Mouse (Mus musculus) ES-E14 (cell line): ENCODE results near the gene Gm5447. TPM values are rescaled to one million over a fixed set of nuclear protein-coding genes. Genes with fewer than 3 reads are reported as not detected.

ENCODE experiments used
- DNase-seq: peaks from one replicate; pipeline ENCODE4 v3.0.0-alpha.2; 2013; ENCODE audit warnings: low read depth, low spot score
- H3K27ac ChIP-seq: 2 replicates; pipeline ENCODE4 v1.5.1; 2012; ENCODE audit warnings: low read depth, mild to moderate bottlenecking, low read length, moderate library complexity, mixed read lengths; ENCODE audit not compliant: poor library complexity, insufficient read depth, severe bottlenecking
- H3K36me3 ChIP-seq: 2 replicates; pipeline ENCODE4 v1.6.1; 2012; ENCODE audit warnings: mild to moderate bottlenecking, low read length, moderate library complexity, mixed read lengths; ENCODE audit not compliant: control insufficient read depth, poor library complexity, insufficient read depth, severe bottlenecking
- H3K4me1 ChIP-seq, 2 experiments: fragments of 150-350 bp in 1 of 2; sonication (generic) in 1 of 2; 2 replicates each; pipeline ENCODE4 v1.6.1; 2012; ENCODE audit warnings: low read length in 2 of 2, mild to moderate bottlenecking in 1 of 2, mixed read lengths in 1 of 2; ENCODE audit not compliant: control insufficient read depth in 2 of 2, insufficient read depth in 2 of 2, poor library complexity in 1 of 2
- H3K4me3 ChIP-seq, 2 experiments: fragments of 150-350 bp in 1 of 2; sonication (generic) in 1 of 2; 2 replicates each; pipeline ENCODE4 v1.5.1; 2012; ENCODE audit warnings: low read length in 2 of 2, low read depth in 1 of 2, mild to moderate bottlenecking in 1 of 2, mixed read lengths in 1 of 2; ENCODE audit not compliant: insufficient read depth in 1 of 2, poor library complexity in 1 of 2, severe bottlenecking in 1 of 2
- H3K9ac ChIP-seq: 2 replicates; pipeline ENCODE4 v1.6.1; 2012; ENCODE audit warnings: low read depth, mild to moderate bottlenecking, low read length, mixed read lengths; ENCODE audit not compliant: poor library complexity, insufficient read depth, severe bottlenecking
- H3K9me3 ChIP-seq: fragments of 150-350 bp; sonication (generic); 2 replicates; pipeline ENCODE4 v1.6.1; 2012; ENCODE audit warnings: low read depth, mild to moderate bottlenecking, low read length; ENCODE audit not compliant: control insufficient read depth, insufficient read depth
- CHD2 ChIP-seq: IDR thresholded peaks from 2 replicates; pipeline ENCODE4 v1.6.1; 2014; ENCODE audit warnings: mild to moderate bottlenecking, low read depth, low read length, inconsistent platforms
- HCFC1 ChIP-seq: IDR thresholded peaks from 2 replicates; pipeline ENCODE4 v1.6.1; 2012; ENCODE audit warnings: low read length, inconsistent platforms, borderline replicate concordance; ENCODE audit not compliant: insufficient read depth
- MAFK ChIP-seq: IDR thresholded peaks from 2 replicates; pipeline ENCODE4 v1.6.1; 2014; ENCODE audit warnings: mild to moderate bottlenecking, low read depth, low read length, inconsistent platforms; ENCODE audit not compliant: insufficient read depth
- ZC3H11A ChIP-seq: IDR thresholded peaks from 2 replicates; pipeline ENCODE4 v1.6.1; 2012; ENCODE audit warnings: low read depth, mild to moderate bottlenecking, inconsistent platforms, low read length, borderline replicate concordance
- ZNF384 ChIP-seq: IDR thresholded peaks from 2 replicates; pipeline ENCODE4 v1.6.1; 2012; ENCODE audit warnings: low read depth, low read length, inconsistent platforms
- in situ Hi-C, 2 experiments: fragments of 600-800 bp; cut with MboI; formaldehyde crosslinking; loops; one replicate each; pipeline ENCODE4 v1.15.1; 2025; ENCODE audit warnings: low sequenced_read_pairs in 2 of 2, inconsistent platforms in 1 of 2; ENCODE audit not compliant: unreplicated experiment in 2 of 2
- total RNA-seq: library from RNA; depleted of rRNA; stranded (reverse); fragments of 300-350 nt; gene quantifications from 2 replicates; pipeline ENCODE4 v1.2.3, GENCODE M21; 2012; rRNA removed

The Gm5447 gene
- total RNA-seq, 1 experiment, result not detected

- Histone ChIP-seq H3K27ac (no peak overlapping the region), H3K36me3 (no peaks in the 10 kb centered on the region), H3K9ac (no peak overlapping the region), H3K9me3 (no peaks in the 10 kb centered on the region), H3K4me1 (no peaks in the 10 kb centered on the region), H3K4me3 (no peak overlapping the region)
- DNase-seq, result no peak
- no peak for TF ChIP-seq MAFK
- no peak for TF ChIP-seq HCFC1
- TF ChIP-seq CHD2, result no peak
- TF ChIP-seq ZC3H11A, result no peak
- no peak for TF ChIP-seq ZNF384
- in situ Hi-C loops, result no loop called here
These were observed 31.0 kb downstream of the Gm5447 start for GRCm38 (mm10) chr13:31004995-31005394.

DNA sequence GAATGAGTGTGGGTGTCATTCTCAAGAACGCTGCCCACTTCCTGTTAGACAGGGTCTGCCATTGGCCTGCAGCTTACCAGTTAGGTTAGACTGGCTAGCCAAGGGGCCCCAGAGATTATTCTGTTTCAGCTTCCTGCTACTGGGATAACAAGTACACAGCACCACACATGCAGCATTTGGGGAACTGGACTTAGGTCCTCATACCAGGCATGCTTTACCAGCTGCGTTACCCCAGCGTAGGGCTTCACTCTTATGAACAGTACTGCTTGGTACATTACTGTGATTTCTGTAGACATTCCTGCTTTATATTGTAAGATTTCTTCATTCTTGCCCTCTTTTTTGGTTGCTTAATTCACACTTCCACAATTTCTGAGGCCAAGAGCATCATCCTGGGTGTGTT lies 43.5 kb downstream of the Gm5447 start:
- no peak for DNase-seq
- H3K36me3 ChIP-seq, result no peaks in the 10 kb centered on the region
- in situ Hi-C loops, result no loop called here
- no peaks in the 10 kb centered on the region for H3K4me1 ChIP-seq
- H3K4me3 ChIP-seq, result no peak overlapping the region
- H3K27ac ChIP-seq, result no peak overlapping the region
- TF ChIP-seq MAFK (no peak), ZNF384 (no peak), CHD2 (no peak), ZC3H11A (no peak), HCFC1 (no peak)
- no peak overlapping the region for H3K9ac ChIP-seq
- H3K9me3 ChIP-seq, result no peaks in the 10 kb centered on the region

DNA sequence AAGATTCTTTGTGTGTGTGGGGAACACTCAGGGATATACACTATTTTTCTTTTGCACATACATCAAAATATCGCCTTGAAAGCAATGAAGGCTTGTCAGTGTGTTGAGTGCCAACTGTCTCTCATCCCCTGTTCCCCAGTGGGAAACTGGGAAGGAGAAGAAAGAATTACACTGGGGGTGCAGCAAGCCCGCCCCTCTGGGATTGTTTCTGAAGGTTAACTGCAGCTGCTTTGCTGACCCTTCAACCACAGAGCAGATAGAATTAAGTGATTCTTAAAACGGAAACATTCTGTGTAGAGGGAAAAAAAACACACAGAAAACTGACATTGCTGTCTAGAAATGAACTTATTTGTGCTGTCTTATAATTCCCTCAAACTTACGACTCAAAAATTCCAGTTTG lies 47.5 kb downstream of the Gm5447 start:
- Histone ChIP-seq H3K9ac (no peak overlapping the region), H3K4me1 (no peaks in the 10 kb centered on the region), H3K4me3 (no peak overlapping the region), H3K27ac (no peak overlapping the region), H3K36me3 (no peaks in the 10 kb centered on the region), H3K9me3 (no peaks in the 10 kb centered on the region)
- no peak for TF ChIP-seq ZNF384
- DNase-seq, result no peak
- in situ Hi-C loops, result no loop called here

DNA sequence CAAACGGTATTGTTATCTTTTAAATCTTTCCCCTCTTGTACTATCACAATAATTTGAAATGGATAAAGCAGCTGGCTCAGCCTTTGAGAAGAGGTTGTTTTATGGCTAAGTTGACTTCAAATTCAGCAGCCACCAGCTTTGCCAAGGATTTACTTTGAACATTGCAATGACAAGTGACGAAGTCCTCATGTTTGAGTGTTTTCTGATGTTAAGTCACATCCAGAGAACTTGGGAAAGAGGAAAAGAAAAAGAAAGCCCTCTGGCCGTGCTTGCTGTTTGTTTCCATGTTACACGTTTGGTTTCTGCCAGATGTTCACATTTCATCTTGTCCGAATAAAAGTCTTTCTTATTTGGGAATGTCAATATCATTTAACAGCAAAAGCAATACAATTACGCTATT lies 47.9 kb downstream of the Gm5447 start:
- no peak for DNase-seq
- in situ Hi-C loops, result no loop called here
- no peak for TF ChIP-seq ZNF384
- no peak for TF ChIP-seq ZC3H11A
- no peak for TF ChIP-seq HCFC1
- TF ChIP-seq CHD2, result no peak
- TF ChIP-seq MAFK, result no peak
- Histone ChIP-seq H3K36me3 (no peaks in the 10 kb centered on the region), H3K9ac (no peak overlapping the region), H3K4me1 (no peaks in the 10 kb centered on the region), H3K27ac (no peak overlapping the region), H3K9me3 (no peaks in the 10 kb centered on the region), H3K4me3 (no peak overlapping the region)

GRCm38 (mm10) chr13:31023664-31024063 lies 49.7 kb downstream of the Gm5447 start:
- Histone ChIP-seq H3K9me3 (no peaks in the 10 kb centered on the region), H3K4me3 (no peak overlapping the region), H3K4me1 (no peaks in the 10 kb centered on the region), H3K36me3 (no peaks in the 10 kb centered on the region), H3K9ac (no peak overlapping the region), H3K27ac (no peak overlapping the region)
- TF ChIP-seq HCFC1, result no peak
- TF ChIP-seq MAFK, result no peak
- TF ChIP-seq ZNF384, result no peak
- TF ChIP-seq ZC3H11A, result no peak
- TF ChIP-seq CHD2, result no peak
- in situ Hi-C loops, result no loop called here
- no peak for DNase-seq

Other genes with a start within 250 kb of the Gm5447 start
- gene Irf4, start 225.0 kb upstream of the Gm5447 start, total RNA-seq, result 0.11 and 0.45 TPM in 2 replicates
- gene Hus1b, start 26.4 kb upstream of the Gm5447 start, total RNA-seq, result 4.5 and 4.8 TPM in 2 replicates
- gene Exoc2, start 111 bp upstream of the Gm5447 start, total RNA-seq, result 22.4 and 22.8 TPM in 2 replicates